Mouse (Mus musculus) heart, embryonic 15.5 days (tissue): ENCODE measurements around the gene Rap2c. TPM values are rescaled to one million over a fixed set of nuclear protein-coding genes. Genes with fewer than 3 reads are reported as not detected.

ENCODE experiments used
- ATAC-seq: fragments of 200-750 bp; cut with Nextera tagmentation; replicated peaks from 2 replicates; pipeline ENCODE4 v1.8.0; 2017; ENCODE audit warnings: low read depth, moderate TSS enrichment; ENCODE audit not compliant: insufficient number of reproducible peaks, insufficient read depth, low FRiP score
- H3K27ac ChIP-seq: fragments of 300-500 bp; sonication (generic); 2 replicates; pipeline ENCODE4 v1.5.1; 2015; ENCODE audit warnings: mild to moderate bottlenecking, inconsistent platforms
- H3K27me3 ChIP-seq: fragments of 300-500 bp; sonication (generic); 2 replicates; pipeline ENCODE4 v1.6.1; 2015; ENCODE audit warnings: inconsistent platforms
- H3K36me3 ChIP-seq: fragments of 300-500 bp; sonication (generic); 2 replicates; pipeline ENCODE4 v1.6.1; 2015; ENCODE audit warnings: mild to moderate bottlenecking, inconsistent platforms
- H3K4me1 ChIP-seq: fragments of 300-500 bp; sonication (generic); replicated peaks from 2 replicates; pipeline ENCODE4 v1.6.1; 2015; ENCODE audit warnings: inconsistent platforms
- H3K4me2 ChIP-seq: fragments of 300-500 bp; sonication (generic); 2 replicates; pipeline ENCODE4 v1.6.1; 2015; ENCODE audit warnings: inconsistent platforms, mild to moderate bottlenecking, moderate library complexity
- H3K4me3 ChIP-seq: fragments of 300-500 bp; sonication (generic); 2 replicates; pipeline ENCODE4 v1.5.1; 2015; ENCODE audit warnings: mild to moderate bottlenecking, inconsistent platforms
- H3K9ac ChIP-seq: fragments of 300-500 bp; sonication (generic); 2 replicates; pipeline ENCODE4 v1.6.1; 2015; ENCODE audit warnings: mild to moderate bottlenecking, inconsistent platforms
- H3K9me3 ChIP-seq: fragments of 300-500 bp; sonication (generic); replicated peaks from 2 replicates; pipeline ENCODE4 v1.6.1; 2016; ENCODE audit warnings: inconsistent platforms
- WGBS: fragments of 180-500 bp; shearing (Covaris S2); methylation state at CpG from one replicate; pipeline ENCODE4 v1.1.7; 2015; ENCODE audit warnings: mixed read lengths; 5-methylcytosine and 5-hydroxymethylcytosine counted together
- polyA plus RNA-seq: library from polyadenylated mRNA; unstranded; fragments of >200 nt; fragmentation: Nextera tagmentation; extraction: Ambion mirVana; gene quantifications from 2 replicates; pipeline ENCODE4 v1.2.1, GENCODE M21; 2015

The Rap2c gene
- 13.2 and 14.0 TPM in 2 replicates for polyA plus RNA-seq

DNA sequence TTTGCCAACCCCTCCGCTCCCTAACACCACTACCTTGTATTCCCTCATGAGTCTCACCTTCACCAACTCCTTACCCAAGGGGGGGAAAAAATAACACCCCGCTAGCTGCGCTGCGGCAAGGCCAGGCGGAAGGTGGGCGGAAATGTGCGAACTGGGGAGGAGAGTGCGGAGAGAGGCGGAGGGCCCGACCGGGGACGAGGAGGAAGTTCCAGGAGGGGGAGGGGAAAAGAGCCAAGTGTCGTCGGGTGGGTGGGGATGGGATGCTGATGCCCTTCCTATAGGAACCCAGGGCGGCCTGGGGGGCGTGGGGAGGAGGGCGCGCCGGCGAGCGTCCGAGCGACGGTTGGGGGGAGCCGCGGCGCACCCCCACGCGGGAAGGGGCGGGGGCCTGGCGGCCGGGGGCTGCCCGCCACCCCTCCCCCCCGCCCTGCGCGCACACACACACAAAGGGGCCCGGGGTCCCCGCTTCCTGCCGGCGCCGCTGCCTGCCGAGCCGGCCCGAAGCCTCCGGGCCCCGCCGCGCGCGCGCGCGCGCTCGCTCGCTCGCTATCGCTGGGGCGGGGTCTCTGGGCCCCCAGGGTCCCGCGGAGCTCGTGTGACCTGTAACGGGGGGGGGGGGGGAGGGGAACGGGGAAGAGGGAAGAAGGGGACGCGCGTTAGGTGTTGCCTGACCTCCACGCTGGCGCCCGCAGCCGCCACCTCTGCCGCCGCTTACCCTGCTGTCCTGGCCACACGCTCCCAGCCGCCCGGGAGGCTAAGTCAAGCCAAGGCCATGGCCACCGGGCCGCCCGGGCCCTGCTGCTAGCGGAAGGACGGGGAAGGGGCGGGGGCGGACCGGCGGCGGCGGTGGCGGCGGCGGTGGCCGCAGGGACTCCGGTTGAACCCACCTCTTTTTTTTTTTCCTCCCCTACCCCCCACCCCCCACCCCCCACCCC, at the start of gene Rap2c:
Gene Rap2c, minus strand, starts transcription at position 168 of the 935 bp plus-strand sequence.
- Histone ChIP-seq H3K4me3 (peak within 1 kb of the TSS; percentile 63), H3K36me3 (peaks cover 5% of the 10 kb centered on the region; the same call in 1 of the 2 replicates), H3K4me1 (no peaks in the 10 kb centered on the region), H3K9ac (peak within 1 kb of the TSS; percentile 77), H3K4me2 (peak within 1 kb of the TSS; percentile 55), H3K27me3 (no peaks in the 10 kb centered on the region), H3K27ac (peak within 1 kb of the TSS; percentile 97), H3K9me3 (no peaks in the 10 kb centered on the region)
- ATAC-seq = peak; percentile 71
- 17% methylated on average over 27 of the region's 92 CpGs for WGBS

DNA sequence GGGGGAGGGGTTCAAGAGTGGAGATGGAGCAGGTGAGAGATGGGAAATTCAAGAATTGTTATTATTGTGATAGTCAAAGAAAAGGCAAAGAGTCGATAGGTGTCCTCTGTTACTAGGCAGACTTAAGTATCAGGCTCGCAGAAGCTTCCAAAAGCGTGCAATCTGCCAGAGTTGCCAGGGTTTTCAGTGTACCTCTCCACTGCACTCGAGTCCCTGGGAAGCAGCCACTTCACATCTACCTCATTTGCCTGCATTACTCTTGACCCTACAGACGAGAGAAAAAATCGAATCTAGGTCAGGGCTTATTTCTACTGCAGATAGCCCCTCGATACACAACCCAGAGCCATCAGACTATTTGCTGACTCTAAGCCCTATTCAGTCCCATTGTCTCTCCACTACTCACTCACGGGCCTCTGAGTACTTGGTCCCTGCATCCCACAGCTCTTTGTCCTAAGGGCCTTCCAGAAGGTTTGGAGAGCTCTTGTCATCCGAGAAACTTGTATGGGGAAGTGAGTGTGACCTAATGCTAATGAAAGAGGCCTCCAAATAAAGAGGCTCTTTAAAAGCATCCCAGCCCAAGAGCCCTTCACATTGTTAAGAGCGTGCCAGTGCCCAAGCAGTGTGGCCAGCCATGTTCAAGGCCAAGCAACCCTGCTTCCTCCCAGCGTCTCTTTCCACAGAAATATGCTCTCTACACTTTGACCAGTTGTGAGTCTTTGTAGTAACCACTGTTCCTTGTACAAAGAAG, 48.9 kb upstream of the Rap2c start:
- no peak for ATAC-seq
- no peaks in the 10 kb centered on the region for H3K4me1 ChIP-seq
- no peaks in the 10 kb centered on the region for H3K36me3 ChIP-seq
- no peaks in the 10 kb centered on the region for H3K27me3 ChIP-seq
- no peak overlapping the region for H3K4me2 ChIP-seq
- H3K27ac ChIP-seq = no peak overlapping the region
- no peak overlapping the region for H3K9ac ChIP-seq
- H3K9me3 ChIP-seq = no peaks in the 10 kb centered on the region
- 68% methylated on average over 11 of the region's 11 CpGs for WGBS
- no peak overlapping the region for H3K4me3 ChIP-seq

- Histone ChIP-seq H3K9ac (no peak overlapping the region), H3K36me3 (no peaks in the 10 kb centered on the region), H3K4me1 (no peaks in the 10 kb centered on the region), H3K27me3 (no peaks in the 10 kb centered on the region), H3K4me2 (no peak overlapping the region), H3K9me3 (no peaks in the 10 kb centered on the region), H3K27ac (no peak overlapping the region), H3K4me3 (no peak overlapping the region)
- 12% methylated on average over 6 of the region's 6 CpGs for WGBS
- ATAC-seq = no peak
These were observed 48.0 kb upstream of the Rap2c start for GRCm38 (mm10) chrX:51065773-51066172.

DNA sequence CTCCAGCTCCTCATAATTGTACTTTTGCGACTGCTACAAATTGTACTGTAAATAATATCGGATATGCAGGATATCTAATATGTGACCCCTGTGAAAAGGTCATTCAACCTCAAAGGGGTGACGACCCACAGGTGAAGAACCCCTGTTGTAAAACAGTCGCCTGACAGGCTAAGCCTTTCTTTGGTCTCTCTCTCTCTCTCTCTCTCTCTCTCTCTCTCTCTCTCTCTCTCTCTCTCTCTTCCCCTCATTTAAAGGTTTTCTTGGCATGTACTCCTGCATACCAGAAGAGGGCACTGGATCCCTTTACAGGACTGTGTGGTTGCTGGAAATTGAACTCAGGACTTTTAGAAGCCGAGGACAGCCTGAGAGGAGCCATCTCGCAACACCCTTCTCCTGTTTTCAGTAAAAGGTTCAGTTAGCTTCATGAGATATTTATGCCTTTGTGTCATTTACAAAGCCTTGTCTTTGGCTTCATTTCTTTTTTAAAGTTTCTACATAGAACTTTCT, 47.4 kb upstream of the Rap2c start:
- Histone ChIP-seq H3K9ac (no peak overlapping the region), H3K4me2 (no peak overlapping the region), H3K27ac (no peak overlapping the region), H3K4me3 (no peak overlapping the region), H3K4me1 (no peaks in the 10 kb centered on the region), H3K9me3 (no peaks in the 10 kb centered on the region), H3K27me3 (no peaks in the 10 kb centered on the region), H3K36me3 (no peaks in the 10 kb centered on the region)
- ATAC-seq = no peak
- 54% methylated on average over 6 of the region's 6 CpGs for WGBS

DNA sequence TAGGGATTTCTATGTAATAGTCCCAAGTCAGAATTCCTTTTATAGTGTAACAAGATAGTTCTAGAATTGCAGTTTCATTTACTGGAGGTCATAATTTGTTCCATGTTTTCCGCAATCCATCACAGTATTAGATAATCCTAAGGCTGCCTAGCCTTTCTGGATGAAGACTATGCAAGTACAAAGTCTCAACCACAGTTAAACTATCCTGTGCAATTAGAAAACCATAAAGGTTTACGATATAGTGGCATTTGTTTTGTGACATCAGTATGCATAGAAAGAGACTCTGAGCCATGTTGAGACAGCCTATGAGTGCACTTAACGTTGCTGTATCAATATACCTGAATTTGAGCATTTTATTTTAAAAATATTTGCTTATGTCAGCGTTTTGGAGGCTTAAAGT, 42.4 kb upstream of the Rap2c start:
- H3K27ac ChIP-seq = no peak overlapping the region
- H3K4me2 ChIP-seq = no peak overlapping the region
- WGBS = 69% methylated on average over 4 of the region's 4 CpGs

DNA sequence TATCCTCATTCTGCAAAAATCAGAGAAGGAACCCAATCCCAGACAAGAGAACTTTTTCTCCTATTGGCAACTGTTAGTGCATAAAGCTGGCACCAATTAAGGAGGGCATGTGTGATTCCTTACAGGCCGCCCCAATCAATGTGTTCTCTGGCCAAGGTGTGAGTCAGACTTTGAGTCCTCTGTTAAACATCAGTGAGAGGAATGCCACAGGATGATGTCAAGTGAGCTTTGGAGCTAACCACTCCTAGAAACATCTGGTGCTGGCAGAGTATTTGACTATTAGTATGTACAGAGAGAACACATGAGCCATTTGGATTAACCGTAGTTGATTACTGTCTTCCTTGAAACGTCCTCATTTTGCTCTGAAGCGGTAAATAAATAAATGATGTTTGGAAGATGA, 40.9 kb upstream of the Rap2c start:
- H3K36me3 ChIP-seq = no peaks in the 10 kb centered on the region
- H3K4me3 ChIP-seq = no peak overlapping the region
- no peak overlapping the region for H3K9ac ChIP-seq
- 60% methylated on average over 4 of the region's 4 CpGs for WGBS
- no peaks in the 10 kb centered on the region for H3K4me1 ChIP-seq
- no peak for ATAC-seq
- no peaks in the 10 kb centered on the region for H3K9me3 ChIP-seq
- no peak overlapping the region for H3K4me2 ChIP-seq
- no peaks in the 10 kb centered on the region for H3K27me3 ChIP-seq
- no peak overlapping the region for H3K27ac ChIP-seq

More for the DNA sequence above, 42.4 kb upstream of the Rap2c start:
- ATAC-seq = no peak
- Histone ChIP-seq H3K4me1 (no peaks in the 10 kb centered on the region), H3K9me3 (no peaks in the 10 kb centered on the region), H3K4me3 (no peak overlapping the region), H3K36me3 (no peaks in the 10 kb centered on the region), H3K27me3 (no peaks in the 10 kb centered on the region), H3K9ac (no peak overlapping the region)

GRCm38 (mm10) chrX:51058317-51058716, 40.5 kb upstream of the Rap2c start:
- no peaks in the 10 kb centered on the region for H3K4me1 ChIP-seq
- no peaks in the 10 kb centered on the region for H3K9me3 ChIP-seq
- no peak overlapping the region for H3K4me2 ChIP-seq
- no peaks in the 10 kb centered on the region for H3K27me3 ChIP-seq
- no peak overlapping the region for H3K9ac ChIP-seq
- no peak overlapping the region for H3K27ac ChIP-seq
- ATAC-seq = no peak
- WGBS = 82% methylated on average over 5 of the region's 5 CpGs
- H3K36me3 ChIP-seq = no peaks in the 10 kb centered on the region
- H3K4me3 ChIP-seq = no peak overlapping the region

DNA sequence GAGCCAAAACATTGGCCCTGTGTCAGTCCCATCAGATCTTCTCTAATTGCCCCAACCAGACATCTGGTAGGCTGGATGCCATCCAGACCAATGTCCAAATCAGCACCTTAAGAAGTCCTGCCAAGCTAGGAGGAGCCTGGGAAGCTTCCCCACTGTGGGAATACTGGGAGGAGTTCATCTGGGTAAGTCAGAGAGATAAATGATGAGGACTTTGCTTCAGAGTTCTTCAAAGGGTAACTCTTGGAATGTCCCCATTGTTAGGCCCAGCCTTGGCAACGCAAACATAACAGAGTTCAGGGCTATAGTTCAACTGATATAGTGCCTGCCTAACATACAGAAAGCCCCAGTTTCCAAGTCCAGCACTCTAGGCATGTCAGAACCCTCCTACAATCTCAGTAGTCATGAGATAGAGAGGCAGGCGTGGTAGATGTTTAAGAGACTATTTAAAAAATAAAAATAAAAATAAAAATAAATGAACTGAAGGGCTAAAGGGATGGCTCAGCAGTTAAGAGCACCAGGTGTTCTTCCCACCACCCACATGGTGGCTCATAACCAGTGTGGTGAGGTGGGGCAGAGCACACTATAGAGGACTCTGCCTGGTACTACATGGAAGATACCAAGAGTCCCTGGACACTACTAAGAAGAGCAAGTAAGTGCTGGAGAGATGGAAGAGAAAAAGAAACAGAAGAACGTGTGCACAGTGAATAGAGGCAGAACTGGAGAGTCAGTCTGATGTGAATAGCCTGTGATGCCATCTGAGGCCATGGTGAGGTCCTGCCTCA, 34.1 kb upstream of the Rap2c start:
- Histone ChIP-seq H3K36me3 (no peaks in the 10 kb centered on the region), H3K9me3 (no peaks in the 10 kb centered on the region), H3K4me1 (no peaks in the 10 kb centered on the region), H3K27ac (no peak overlapping the region), H3K9ac (no peak overlapping the region), H3K4me2 (no peak overlapping the region), H3K4me3 (no peak overlapping the region), H3K27me3 (no peaks in the 10 kb centered on the region)
- ATAC-seq = no peak
- 61% methylated on average over 3 of the region's 3 CpGs for WGBS

GRCm38 (mm10) chrX:51035678-51036209, 17.9 kb upstream of the Rap2c start:
- H3K9ac ChIP-seq = no peak overlapping the region
- no peaks in the 10 kb centered on the region for H3K4me1 ChIP-seq
- H3K9me3 ChIP-seq = no peaks in the 10 kb centered on the region
- H3K27ac ChIP-seq = no peak overlapping the region
- no peaks in the 10 kb centered on the region for H3K36me3 ChIP-seq
- 27% methylated on average over 7 of the region's 7 CpGs for WGBS
- H3K27me3 ChIP-seq = no peaks in the 10 kb centered on the region
- H3K4me3 ChIP-seq = no peak overlapping the region
- no peak overlapping the region for H3K4me2 ChIP-seq
- no peak for ATAC-seq

GRCm38 (mm10) chrX:51019884-51020283, 2.1 kb upstream of the Rap2c start:
- Histone ChIP-seq H3K27me3 (no peaks in the 10 kb centered on the region), H3K9me3 (no peaks in the 10 kb centered on the region), H3K4me2 (peak overlapping the region; percentile 55), H3K4me1 (no peaks in the 10 kb centered on the region), H3K9ac (no peak overlapping the region), H3K36me3 (no peaks in the 10 kb centered on the region; the same call in 1 of the 2 replicates), H3K27ac (peak overlapping the region; percentile 97), H3K4me3 (peak overlapping the region; percentile 63)
- no peak for ATAC-seq
- WGBS = 20% methylated on average over 2 of the region's 2 CpGs
